Mouse (Mus musculus): ENCODE results near the gene Asb10.
A peak's percentile ranks its signal among the peaks of the same experiment; 100 is the strongest.

Asb10 gene

GRCm38 (mm10) chr5:24536511-24536910 is 4.3 kb downstream of the Asb10 start:
- DNase-seq (ENCODE audit: low read depth, low spot score), result no peak

- no peak for DNase-seq (ENCODE audit: low read depth, low spot score)
Measured at GRCm38 (mm10) chr5:24535731-24536130, 5.0 kb downstream of the Asb10 start.

GRCm38 (mm10) chr5:24534292-24534691 is 6.5 kb downstream of the Asb10 start:
- no peak for DNase-seq (ENCODE audit: low read depth, low spot score)

GRCm38 (mm10) chr5:24533391-24533790 is 7.4 kb downstream of the Asb10 start:
- no peak for DNase-seq (ENCODE audit: low read depth, low spot score)

- peak; percentile 81 for DNase-seq (ENCODE audit: low read depth, low spot score)
Measured at GRCm38 (mm10) chr5:24530042-24530689, 10.6 kb downstream of the Asb10 start.

GRCm38 (mm10) chr5:24527780-24528179 is 13.0 kb downstream of the Asb10 start:
- DNase-seq (ENCODE audit: low read depth, low spot score), result no peak

GRCm38 (mm10) chr5:24526889-24527230 is 13.9 kb downstream of the Asb10 start, which contains the start of gene Gbx1:
Gbx1 (minus strand) TSS chr5:24527202.
- no peak for DNase-seq (ENCODE audit: low read depth, low spot score)

GRCm38 (mm10) chr5:24526190-24526888 is 14.4 kb downstream of the Asb10 start:
- DNase-seq (ENCODE audit: low read depth, low spot score), result no peak

- DNase-seq (ENCODE audit: low read depth, low spot score), result no peak
Measured at GRCm38 (mm10) chr5:24525360-24526189, 15.2 kb downstream of the Asb10 start.

GRCm38 (mm10) chr5:24524522-24524921 is 16.3 kb downstream of the Asb10 start:
- no peak for DNase-seq (ENCODE audit: low read depth, low spot score)

GRCm38 (mm10) chr5:24523806-24524205 is 17.0 kb downstream of the Asb10 start:
- no peak for DNase-seq (ENCODE audit: low read depth, low spot score)

- no peak for DNase-seq (ENCODE audit: low read depth, low spot score)
Measured at GRCm38 (mm10) chr5:24521366-24521765, 19.4 kb downstream of the Asb10 start.

- DNase-seq (ENCODE audit: low read depth, low spot score), result no peak
Measured at GRCm38 (mm10) chr5:24512271-24512670, 28.5 kb downstream of the Asb10 start.

GRCm38 (mm10) chr5:24510635-24511034 is 30.1 kb downstream of the Asb10 start:
- no peak for DNase-seq (ENCODE audit: low read depth, low spot score)

GRCm38 (mm10) chr5:24508406-24508805 is 32.4 kb downstream of the Asb10 start:
- DNase-seq (ENCODE audit: low read depth, low spot score), result no peak

- no peak for DNase-seq (ENCODE audit: low read depth, low spot score)
Measured at GRCm38 (mm10) chr5:24505513-24505912, 35.3 kb downstream of the Asb10 start.

- DNase-seq (ENCODE audit: low read depth, low spot score), result no peak
Measured at GRCm38 (mm10) chr5:24502786-24503185, 38.0 kb downstream of the Asb10 start.

GRCm38 (mm10) chr5:24500851-24501250 is 39.9 kb downstream of the Asb10 start:
- no peak for DNase-seq (ENCODE audit: low read depth, low spot score)

- DNase-seq (ENCODE audit: low read depth, low spot score), result no peak
Measured at GRCm38 (mm10) chr5:24499113-24499512, 41.7 kb downstream of the Asb10 start.

GRCm38 (mm10) chr5:24497526-24497925 is 43.3 kb downstream of the Asb10 start:
- DNase-seq (ENCODE audit: low read depth, low spot score), result no peak

- DNase-seq (ENCODE audit: low read depth, low spot score), result no peak
Measured at GRCm38 (mm10) chr5:24496756-24497155, 44.0 kb downstream of the Asb10 start.

- no peak for DNase-seq (ENCODE audit: low read depth, low spot score)
Measured at GRCm38 (mm10) chr5:24495019-24495418, 45.8 kb downstream of the Asb10 start.
